Mouse (Mus musculus): ENCODE measurements around the gene Fubp1. TPM values are rescaled to one million over a fixed set of nuclear protein-coding genes. Genes with fewer than 3 reads are reported as not detected.
A peak's percentile ranks its signal among the peaks of the same experiment; 100 is the strongest.

Fubp1 gene
- polyA plus RNA-seq, 1 experiment, result 49.4 TPM

DNA sequence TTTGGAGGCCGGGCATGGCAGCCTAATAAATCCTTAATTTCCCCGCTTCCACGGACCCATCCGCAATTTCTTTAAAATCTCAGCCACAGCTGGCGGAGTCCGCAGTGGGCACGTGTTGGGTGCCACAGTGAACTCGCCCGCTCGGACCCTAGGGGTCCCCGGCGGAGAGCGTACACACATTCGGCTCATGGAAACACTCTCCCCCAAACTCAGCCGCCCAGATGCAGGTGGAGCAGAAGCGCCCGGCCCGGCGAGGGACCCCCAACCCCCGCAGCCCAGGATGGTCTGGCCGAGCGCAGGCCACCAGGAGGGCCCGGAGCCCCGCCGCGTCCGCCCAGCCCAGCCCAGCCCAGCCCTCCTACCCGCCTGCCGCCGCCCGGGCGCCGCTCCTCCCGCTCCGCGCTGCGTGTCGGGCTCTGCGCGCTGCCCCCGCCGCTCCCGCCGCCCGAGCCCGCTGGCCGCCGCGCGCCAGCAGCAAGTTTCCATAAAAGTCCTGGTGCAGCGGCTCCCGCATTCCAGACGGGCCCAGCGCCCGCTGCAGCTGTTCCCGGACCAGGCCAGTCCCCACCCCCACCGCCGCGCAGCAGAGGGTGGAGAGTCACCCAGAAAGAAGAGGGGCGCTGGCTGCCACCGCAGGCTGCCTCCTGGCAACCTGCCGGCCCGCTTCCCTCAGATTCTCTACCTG is 55.3 kb downstream of the Fubp1 start:
- Histone ChIP-seq H3K4me1 (ENCODE audit: control insufficient read depth, insufficient read depth, low read length) (peaks cover 13% of the 10 kb centered on the region), H3K4me3 (ENCODE audit: insufficient read depth, low read length) (peak overlapping the region; percentile 59), H3K27ac (ENCODE audit: insufficient read depth, low read depth, low read length) (no peak overlapping the region)
- no peak for TF ChIP-seq POLR2A (IDR thresholded peaks at IDR 0.05; ENCODE audit: borderline replicate concordance, low read depth, low read length)

DNA sequence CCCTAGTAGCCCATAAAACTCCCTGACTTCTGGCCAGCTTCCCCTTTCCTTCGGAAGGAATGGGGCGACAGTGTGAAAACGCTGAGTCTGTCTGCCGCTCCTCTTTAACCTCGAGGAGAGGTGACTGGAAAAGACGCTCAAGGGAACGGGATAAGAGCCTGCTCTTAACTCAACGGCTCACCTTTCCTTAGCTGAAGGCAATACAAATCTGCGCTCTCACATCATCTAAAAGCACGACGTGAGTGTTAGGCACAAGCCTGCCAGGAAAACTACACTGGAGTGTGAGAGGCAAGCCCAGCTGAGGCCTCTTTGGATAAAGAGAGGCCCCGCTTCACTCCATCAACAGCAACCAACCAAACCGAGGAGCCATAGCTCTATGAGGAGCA is 55.8 kb downstream of the Fubp1 start, which contains the start of gene Nexn:
TSS of gene Nexn (minus strand) at position 315 of the 386 bp plus-strand sequence.
- TF ChIP-seq POLR2A (IDR thresholded peaks at IDR 0.05; ENCODE audit: borderline replicate concordance, low read depth, low read length), result no peak
- TF ChIP-seq CTCF (IDR thresholded peaks at IDR 0.05; ENCODE audit: low read depth, low read length), result no peak
- Histone ChIP-seq H3K27ac (ENCODE audit: insufficient read depth, low read depth, low read length) (no peak within 1 kb of the TSS), H3K4me1 (ENCODE audit: control insufficient read depth, insufficient read depth, low read length) (peaks cover 13% of the 10 kb centered on the region), H3K4me3 (ENCODE audit: insufficient read depth, low read length) (peak within 1 kb of the TSS; percentile 59)

DNA sequence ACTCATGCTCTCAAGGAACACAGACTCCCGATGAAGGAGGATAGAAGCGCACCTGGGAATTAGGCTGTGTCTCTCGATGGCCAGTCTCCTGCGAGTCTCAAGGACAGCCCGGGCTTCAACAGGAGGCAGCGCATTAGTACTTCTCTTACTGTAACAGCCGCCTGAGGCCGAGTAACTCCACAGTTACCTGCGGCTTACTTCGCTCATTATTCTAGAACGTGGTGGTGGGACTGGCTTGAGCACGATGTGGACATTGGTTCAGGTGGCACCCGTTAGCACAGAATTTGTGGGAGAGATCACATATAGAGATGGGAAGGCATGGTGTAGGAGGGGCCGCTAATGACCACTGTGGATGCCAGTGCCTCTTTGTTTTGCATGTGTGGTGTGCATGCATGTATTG is 57.9 kb downstream of the Fubp1 start:
- no peak overlapping the region for H3K4me3 ChIP-seq (ENCODE audit: insufficient read depth, low read length)
- H3K27ac ChIP-seq (ENCODE audit: insufficient read depth, low read depth, low read length), result no peak overlapping the region
- TF ChIP-seq CTCF (IDR thresholded peaks at IDR 0.05; ENCODE audit: low read depth, low read length) (no peak), POLR2A (IDR thresholded peaks at IDR 0.05; ENCODE audit: borderline replicate concordance, low read depth, low read length) (no peak)
- H3K4me1 ChIP-seq (ENCODE audit: control insufficient read depth, insufficient read depth, low read length), result 0 out of 2 replicates have a peak, but pooled peaks cover under 1% of the 10 kb centered on the region

- no peak for TF ChIP-seq POLR2A (IDR thresholded peaks at IDR 0.05; ENCODE audit: borderline replicate concordance, low read depth, low read length)
- no peak for TF ChIP-seq CTCF (IDR thresholded peaks at IDR 0.05; ENCODE audit: low read depth, low read length)
- Histone ChIP-seq H3K4me1 (ENCODE audit: control insufficient read depth, insufficient read depth, low read length) (no peaks in the 10 kb centered on the region), H3K4me3 (ENCODE audit: insufficient read depth, low read length) (no peak overlapping the region), H3K27ac (ENCODE audit: insufficient read depth, low read depth, low read length) (no peak overlapping the region)
Observed at GRCm38 (mm10) chr3:152271071-152271710, 61.0 kb downstream of the Fubp1 start.

GRCm38 (mm10) chr3:152271876-152272275 is 61.7 kb downstream of the Fubp1 start:
- TF ChIP-seq CTCF (IDR thresholded peaks at IDR 0.05; ENCODE audit: low read depth, low read length), result no peak
- TF ChIP-seq POLR2A (IDR thresholded peaks at IDR 0.05; ENCODE audit: borderline replicate concordance, low read depth, low read length), result no peak
- no peak overlapping the region for H3K4me3 ChIP-seq (ENCODE audit: insufficient read depth, low read length)
- H3K27ac ChIP-seq (ENCODE audit: insufficient read depth, low read depth, low read length), result no peak overlapping the region
- H3K4me1 ChIP-seq (ENCODE audit: control insufficient read depth, insufficient read depth, low read length), result no peaks in the 10 kb centered on the region

- no peak for TF ChIP-seq POLR2A (IDR thresholded peaks at IDR 0.05; ENCODE audit: borderline replicate concordance, low read depth, low read length)
- TF ChIP-seq CTCF (IDR thresholded peaks at IDR 0.05; ENCODE audit: low read depth, low read length), result no peak
- Histone ChIP-seq H3K4me3 (ENCODE audit: insufficient read depth, low read length) (no peak overlapping the region), H3K4me1 (ENCODE audit: control insufficient read depth, insufficient read depth, low read length) (no peaks in the 10 kb centered on the region), H3K27ac (ENCODE audit: insufficient read depth, low read depth, low read length) (no peak overlapping the region)
Observed at GRCm38 (mm10) chr3:152272974-152273685, 62.9 kb downstream of the Fubp1 start.

- no peaks in the 10 kb centered on the region for H3K4me1 ChIP-seq (ENCODE audit: control insufficient read depth, insufficient read depth, low read length)
- H3K4me3 ChIP-seq (ENCODE audit: insufficient read depth, low read length), result no peak overlapping the region
- no peak overlapping the region for H3K27ac ChIP-seq (ENCODE audit: insufficient read depth, low read depth, low read length)
- TF ChIP-seq POLR2A (IDR thresholded peaks at IDR 0.05; ENCODE audit: borderline replicate concordance, low read depth, low read length) (no peak), CTCF (IDR thresholded peaks at IDR 0.05; ENCODE audit: low read depth, low read length) (no peak)
Observed at GRCm38 (mm10) chr3:152275008-152275407, 64.8 kb downstream of the Fubp1 start.

GRCm38 (mm10) chr3:152276935-152277334 is 66.7 kb downstream of the Fubp1 start:
- no peak overlapping the region for H3K4me3 ChIP-seq (ENCODE audit: insufficient read depth, low read length)
- TF ChIP-seq CTCF (IDR thresholded peaks at IDR 0.05; ENCODE audit: low read depth, low read length) (no peak), POLR2A (IDR thresholded peaks at IDR 0.05; ENCODE audit: borderline replicate concordance, low read depth, low read length) (no peak)
- no peak overlapping the region for H3K27ac ChIP-seq (ENCODE audit: insufficient read depth, low read depth, low read length)
- no peaks in the 10 kb centered on the region for H3K4me1 ChIP-seq (ENCODE audit: control insufficient read depth, insufficient read depth, low read length)

DNA sequence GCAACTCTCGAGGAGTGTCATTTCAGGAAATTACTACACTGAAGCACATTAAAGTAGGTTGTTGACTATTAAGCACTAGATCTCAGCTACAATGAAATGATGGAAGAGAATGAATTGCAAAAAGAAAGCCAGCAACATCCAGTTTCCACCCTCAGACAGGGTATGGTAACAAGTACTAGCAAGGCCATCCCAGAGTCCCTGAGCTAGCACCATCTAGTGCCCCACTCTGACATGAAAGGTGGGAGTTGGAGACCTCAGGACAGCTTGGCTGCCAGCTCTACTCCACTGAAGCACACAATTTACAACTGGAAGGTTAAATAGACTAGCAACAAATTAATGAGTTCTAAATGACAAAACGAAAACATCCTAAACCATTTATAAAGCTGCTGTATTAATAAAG is 67.7 kb downstream of the Fubp1 start:
- Histone ChIP-seq H3K27ac (ENCODE audit: insufficient read depth, low read depth, low read length) (no peak overlapping the region), H3K4me3 (ENCODE audit: insufficient read depth, low read length) (no peak overlapping the region), H3K4me1 (ENCODE audit: control insufficient read depth, insufficient read depth, low read length) (no peaks in the 10 kb centered on the region)
- TF ChIP-seq CTCF (IDR thresholded peaks at IDR 0.05; ENCODE audit: low read depth, low read length) (no peak), POLR2A (IDR thresholded peaks at IDR 0.05; ENCODE audit: borderline replicate concordance, low read depth, low read length) (no peak)

DNA sequence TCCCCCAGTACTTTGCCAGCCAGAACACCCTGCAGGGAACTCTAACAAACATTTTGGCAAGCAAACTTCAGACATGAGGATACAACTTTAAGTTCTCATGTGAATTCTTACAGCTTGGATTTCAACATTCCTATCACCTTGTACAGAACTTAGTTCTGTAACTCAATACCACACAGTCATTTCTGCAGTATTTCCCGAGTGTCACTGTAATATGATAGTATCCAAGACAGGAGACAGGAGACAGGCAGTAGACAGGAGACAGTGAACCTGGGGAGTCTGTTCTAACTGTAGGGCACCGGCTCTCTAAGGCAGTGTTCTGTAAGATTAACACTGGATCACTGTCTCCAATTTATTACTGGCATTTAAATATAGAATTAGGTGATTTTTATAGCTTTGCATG is 68.2 kb downstream of the Fubp1 start:
- TF ChIP-seq POLR2A (IDR thresholded peaks at IDR 0.05; ENCODE audit: borderline replicate concordance, low read depth, low read length), result no peak
- TF ChIP-seq CTCF (IDR thresholded peaks at IDR 0.05; ENCODE audit: low read depth, low read length), result no peak

More for the DNA sequence above, 68.2 kb downstream of the Fubp1 start:
- H3K27ac ChIP-seq (ENCODE audit: insufficient read depth, low read depth, low read length), result no peak overlapping the region
- no peak overlapping the region for H3K4me3 ChIP-seq (ENCODE audit: insufficient read depth, low read length)
- H3K4me1 ChIP-seq (ENCODE audit: control insufficient read depth, insufficient read depth, low read length), result no peaks in the 10 kb centered on the region
